Mouse (Mus musculus) heart, adult 2 months (tissue): ENCODE measurements around the gene Wnt9a.

Experiments used
- EP300 ChIP-seq: fragments of 200-500 bp; IDR thresholded peaks from 2 replicates; pipeline ENCODE4 v1.6.1; 2011; ENCODE audit warnings: low read depth, low read length, control low read depth; ENCODE audit not compliant: insufficient read depth
- POLR2A ChIP-seq: fragments of 200-500 bp; IDR thresholded peaks from 2 replicates; pipeline ENCODE4 v1.6.1; 2011; ENCODE audit warnings: mild to moderate bottlenecking, low read depth, low read length, control low read depth; ENCODE audit not compliant: insufficient read depth

DNA sequence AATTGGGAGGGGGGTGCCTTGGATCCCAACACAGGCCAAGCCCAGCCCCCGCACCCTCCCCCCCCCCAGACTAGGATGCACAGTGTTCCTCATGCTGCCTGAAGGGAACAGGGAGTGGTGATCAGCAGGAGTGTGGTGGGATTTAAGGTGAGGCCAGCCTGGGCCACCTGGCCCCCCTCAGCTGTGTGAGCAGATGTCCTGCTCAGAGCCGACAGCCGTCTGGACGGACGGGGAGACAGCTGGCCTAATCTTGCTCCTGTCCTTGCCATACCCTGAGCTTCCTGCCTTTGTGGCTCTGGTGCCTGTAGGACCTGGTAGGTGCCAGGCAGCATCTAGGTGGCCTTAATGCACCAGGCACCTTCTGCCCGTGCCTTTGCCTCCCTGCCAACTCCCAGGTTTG lies 5.3 kb downstream of the Wnt9a start:
- no peak for TF ChIP-seq POLR2A
- TF ChIP-seq EP300: no peak
